Mouse (Mus musculus): Measurements from ENCODE around the gene Limk2. TPM values are rescaled to one million over a fixed set of nuclear protein-coding genes. Genes with fewer than 3 reads are reported as not detected.

The Limk2 gene
- total RNA-seq, 2 experiments from 2014 or later = 25.2 to 27.7 TPM

- intact Hi-C loops (cut with DNase I) = no loop called here
- DNase-seq = no peak
These were observed 97.2 kb downstream of the Limk2 start for GRCm38 (mm10) chr11:3311586-3312347.

- DNase-seq = no peak
- intact Hi-C loops (cut with DNase I) = no loop called here
These were observed 98.0 kb downstream of the Limk2 start for GRCm38 (mm10) chr11:3310789-3311585.

- intact Hi-C loops (cut with DNase I) = no loop called here
These were observed 99.1 kb downstream of the Limk2 start for GRCm38 (mm10) chr11:3309884-3310283.

GRCm38 (mm10) chr11:3307875-3308274 is 101.1 kb downstream of the Limk2 start:
- no peak for DNase-seq
- intact Hi-C loops (cut with DNase I) = no loop called here

More at GRCm38 (mm10) chr11:3309884-3310283, 99.1 kb downstream of the Limk2 start:
- no peak for DNase-seq

- no peak for DNase-seq
- intact Hi-C loops (cut with DNase I) = no loop called here
These were observed 103.2 kb downstream of the Limk2 start for GRCm38 (mm10) chr11:3305821-3306220.

- intact Hi-C loops (cut with DNase I) = no loop called here
- DNase-seq = no peak
These were observed 106.2 kb downstream of the Limk2 start for GRCm38 (mm10) chr11:3302792-3303191.

GRCm38 (mm10) chr11:3302385-3302784 is 106.6 kb downstream of the Limk2 start:
- DNase-seq = no peak
- intact Hi-C loops (cut with DNase I) = no loop called here

- DNase-seq = no peak
- intact Hi-C loops (cut with DNase I) = no loop called here
These were observed 107.9 kb downstream of the Limk2 start for GRCm38 (mm10) chr11:3301075-3301474.

- intact Hi-C loops (cut with DNase I) = no loop called here
- DNase-seq = no peak
These were observed 110.2 kb downstream of the Limk2 start for GRCm38 (mm10) chr11:3298813-3299185.

GRCm38 (mm10) chr11:3297871-3298812 is 110.8 kb downstream of the Limk2 start:
- intact Hi-C loops (cut with DNase I) = no loop called here
- no peak for DNase-seq

GRCm38 (mm10) chr11:3296056-3296455 is 112.9 kb downstream of the Limk2 start:
- DNase-seq = no peak
- intact Hi-C loops (cut with DNase I) = no loop called here

- intact Hi-C loops (cut with DNase I) = no loop called here
- no peak for DNase-seq
These were observed 114.3 kb downstream of the Limk2 start for GRCm38 (mm10) chr11:3294641-3295040.

Other genes with a start within 250 kb of the Limk2 start
- gene Sfi1, start 215.7 kb downstream of the Limk2 start, total RNA-seq (2021) = 10 to 100 TPM; 27.5 to 28.7 TPM
- 10 to 100 TPM; 53.7 to 60.1 TPM for gene Eif4enif1, start 206.8 kb downstream of the Limk2 start, total RNA-seq (2021)
- 10 to 100 TPM; 72.2 to 78.9 TPM for gene Drg1, start 142.8 kb downstream of the Limk2 start, total RNA-seq (2021)
- gene Patz1, start 120.3 kb downstream of the Limk2 start, total RNA-seq (2021) = 10 to 100 TPM; 34.9 to 38.5 TPM
- 10 to 100 TPM; 25.2 to 31.0 TPM for gene Pik3ip1, start 78.8 kb downstream of the Limk2 start, total RNA-seq (2021)
- 10 to 100 TPM; 27.9 to 28.0 TPM for gene Rnf185, start 43.2 kb upstream of the Limk2 start, total RNA-seq (2021)
- gene Pla2g3, start 79.1 kb upstream of the Limk2 start, total RNA-seq (2021) = under 1 TPM in 1 of 2 experiments, not detected in 1; 0.10 TPM
- 10 to 100 TPM; 15.4 to 19.1 TPM for gene Inpp5j, start 95.6 kb upstream of the Limk2 start, total RNA-seq (2021)
- gene Selenom, start 105.5 kb upstream of the Limk2 start, total RNA-seq (2021) = 10 to 100 TPM; 57.2 to 57.3 TPM
- gene Smtn, start 131.4 kb upstream of the Limk2 start, total RNA-seq (2021) = 100 to 1,000 TPM; 210 to 215 TPM
- 10 to 100 TPM; 28.9 to 36.8 TPM for gene Morc2a, start 240.0 kb upstream of the Limk2 start, total RNA-seq (2021)